Mouse (Mus musculus) fibroblast of lung, adult 2 months (primary cell): ENCODE data around the gene Edc4.

Source experiments
- DNase-seq: peaks from one replicate; pipeline ENCODE4 v3.0.0-alpha.2; 2011; ENCODE audit warnings: low read depth

The Edc4 gene

GRCm38 (mm10) chr8:105874301-105874700, 6.4 kb upstream of the Edc4 start:
- DNase-seq: peak; percentile 62

- DNase-seq: no peak
Observed at GRCm38 (mm10) chr8:105889756-105890465, 9.2 kb downstream of the Edc4 start.

GRCm38 (mm10) chr8:105890870-105891269, 10.2 kb downstream of the Edc4 start:
- DNase-seq: no peak

GRCm38 (mm10) chr8:105892432-105892831, 11.8 kb downstream of the Edc4 start:
- DNase-seq: no peak

GRCm38 (mm10) chr8:105893339-105893738, 12.7 kb downstream of the Edc4 start, which contains the start of gene Nrn1l:
Gene Nrn1l (plus strand): TSS chr8:105893567.
- peak; percentile 57 for DNase-seq

GRCm38 (mm10) chr8:105897801-105898480, 17.3 kb downstream of the Edc4 start:
- DNase-seq: no peak

- peak; percentile 64 for DNase-seq
Observed at GRCm38 (mm10) chr8:105900180-105900940, 19.7 kb downstream of the Edc4 start, which contains the start of gene Pskh1. Gene Pskh1 (plus strand): TSS chr8:105900441.

GRCm38 (mm10) chr8:105900941-105901616, 20.4 kb downstream of the Edc4 start:
- DNase-seq: no peak

- DNase-seq: no peak
Observed at GRCm38 (mm10) chr8:105919390-105919789, 38.7 kb downstream of the Edc4 start.

GRCm38 (mm10) chr8:105925123-105925522, 44.4 kb downstream of the Edc4 start:
- DNase-seq: no peak

GRCm38 (mm10) chr8:105930602-105931001, 49.9 kb downstream of the Edc4 start:
- DNase-seq: no peak

GRCm38 (mm10) chr8:105931271-105931670, 50.6 kb downstream of the Edc4 start:
- no peak for DNase-seq

- DNase-seq: no peak
Observed at GRCm38 (mm10) chr8:105932525-105932924, 51.8 kb downstream of the Edc4 start.

- no peak for DNase-seq
Observed at GRCm38 (mm10) chr8:105933762-105934161, 53.1 kb downstream of the Edc4 start, which contains the start of gene Ctrl. Gene Ctrl (minus strand): TSS chr8:105933862.

GRCm38 (mm10) chr8:105935105-105935504, 54.4 kb downstream of the Edc4 start:
- no peak for DNase-seq

GRCm38 (mm10) chr8:105935863-105936603, 55.4 kb downstream of the Edc4 start:
- DNase-seq: no peak

GRCm38 (mm10) chr8:105936866-105937475, 56.3 kb downstream of the Edc4 start:
- peak; percentile 67 for DNase-seq

GRCm38 (mm10) chr8:105937496-105938305, 57.0 kb downstream of the Edc4 start:
- no peak for DNase-seq

GRCm38 (mm10) chr8:105938306-105938669, 57.6 kb downstream of the Edc4 start, which contains the start of gene Psmb10:
Gene Psmb10 (minus strand): TSS chr8:105938444.
- no peak for DNase-seq

GRCm38 (mm10) chr8:105942026-105942425, 61.3 kb downstream of the Edc4 start:
- DNase-seq: no peak
